Mouse (Mus musculus) bone marrow, adult 2 months (tissue): Measurements from ENCODE around the gene Fbxl17.

ENCODE experiments used
- CTCF ChIP-seq: fragments of 200-500 bp; IDR thresholded peaks from 2 replicates; pipeline ENCODE4 v1.5.1; 2011; ENCODE audit warnings: low read length, control low read depth; ENCODE audit not compliant: control insufficient read depth, insufficient read depth
- POLR2A ChIP-seq: fragments of 200-500 bp; IDR thresholded peaks from 2 replicates; pipeline ENCODE4 v1.6.1; 2011; ENCODE audit warnings: low read depth, mild to moderate bottlenecking, control low read depth, low read length, borderline replicate concordance; ENCODE audit not compliant: control insufficient read depth

DNA sequence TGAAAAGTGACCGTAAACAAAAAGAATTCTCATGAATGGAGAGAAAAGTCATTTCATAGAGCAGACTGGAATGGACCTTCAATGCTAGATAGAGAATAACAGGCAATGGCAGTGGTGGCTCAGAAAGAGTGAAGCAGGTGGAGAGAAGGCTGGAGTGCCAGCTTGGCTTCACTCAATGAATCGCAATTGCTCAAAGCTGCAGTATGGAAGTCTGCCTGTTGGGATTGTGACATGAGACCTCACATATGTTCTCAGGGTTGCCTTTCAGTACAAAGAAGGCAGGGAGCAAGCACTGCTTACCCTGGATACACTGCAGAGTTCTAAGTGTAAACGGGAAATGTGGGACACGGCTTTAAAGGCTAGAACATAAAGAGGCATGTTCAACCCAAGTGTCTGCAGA lies 211.0 kb downstream of the Fbxl17 start:
- TF ChIP-seq CTCF, result no peak
- TF ChIP-seq POLR2A, result no peak
